Mouse (Mus musculus) MEL-GATA-1-ER (cell line): ENCODE measurements around the gene Gnpat.

Experiments
- DNase-seq: peaks from one replicate; pipeline ENCODE4 v3.0.0-alpha.2; 2012; ENCODE audit warnings: low read depth; ENCODE audit errors: extremely low read depth

Gnpat gene

DNA sequence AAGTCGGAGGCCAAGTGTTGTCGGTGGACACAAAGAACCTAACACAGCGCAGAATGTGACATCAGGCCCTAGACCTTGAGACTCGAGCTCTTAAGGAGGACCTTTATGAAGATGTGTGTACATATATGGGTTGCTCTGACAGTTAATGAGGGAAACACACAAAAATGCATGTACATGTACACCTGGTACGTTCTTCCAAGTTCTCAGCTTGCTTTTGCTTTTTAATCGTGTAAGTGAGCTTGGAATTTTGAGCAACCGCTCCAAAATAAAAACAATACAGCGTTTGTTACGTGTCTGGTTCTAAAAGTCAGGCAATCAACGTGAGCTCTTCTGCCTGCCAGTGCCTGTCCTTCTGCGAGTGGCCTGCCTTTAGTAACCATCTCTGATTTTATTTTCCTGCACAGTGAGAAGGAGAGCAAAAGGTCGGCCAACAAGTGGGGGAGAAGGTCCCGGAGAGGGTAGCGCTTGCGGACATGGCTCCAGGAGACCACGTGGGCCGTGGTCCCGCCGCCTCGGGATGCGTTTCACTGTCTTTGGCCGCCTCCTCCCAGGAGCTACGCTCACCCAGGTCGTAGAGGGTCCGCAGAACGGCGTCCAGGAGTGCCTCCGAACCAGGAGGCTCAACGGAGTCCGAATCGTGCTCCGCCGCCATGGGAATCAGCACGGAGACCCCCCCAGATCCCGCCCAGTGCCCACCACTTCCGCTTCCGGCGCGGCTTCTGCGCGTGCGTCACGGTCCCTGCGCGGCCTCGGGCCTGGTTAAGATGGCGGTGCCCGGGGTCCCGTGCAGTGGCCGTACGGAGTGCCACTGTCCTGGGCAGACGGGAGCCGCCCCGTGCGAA is at the start of gene Gnpat, which contains the start of gene 2810004N23Rik:
TSS of gene Gnpat (plus strand) at position 713 of the 842 bp plus-strand sequence.
TSS of gene 2810004N23Rik (minus strand) at position 800 of the 842 bp plus-strand sequence.
- peak; percentile 62 for DNase-seq

DNA sequence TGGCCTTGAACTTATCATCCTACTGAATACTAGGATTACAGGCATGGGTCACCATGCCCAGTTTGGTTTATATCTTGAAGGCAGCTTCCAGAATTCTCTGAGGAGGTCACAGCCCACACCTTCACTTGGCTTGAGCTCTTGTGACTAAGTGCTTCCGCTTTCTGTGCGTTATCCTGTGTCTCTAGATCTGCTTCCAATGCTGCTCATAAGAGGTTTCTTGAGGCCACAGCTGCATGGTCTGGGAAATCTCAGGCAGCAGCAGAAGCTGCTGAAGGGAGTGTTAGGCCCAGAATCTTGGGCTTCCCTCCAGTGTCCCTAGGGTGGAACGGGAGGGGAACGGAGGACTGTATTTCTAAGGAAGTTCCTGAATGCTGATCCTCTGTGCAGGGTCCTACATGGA is 49.5 kb upstream of the Gnpat start:
- DNase-seq, result no peak

DNA sequence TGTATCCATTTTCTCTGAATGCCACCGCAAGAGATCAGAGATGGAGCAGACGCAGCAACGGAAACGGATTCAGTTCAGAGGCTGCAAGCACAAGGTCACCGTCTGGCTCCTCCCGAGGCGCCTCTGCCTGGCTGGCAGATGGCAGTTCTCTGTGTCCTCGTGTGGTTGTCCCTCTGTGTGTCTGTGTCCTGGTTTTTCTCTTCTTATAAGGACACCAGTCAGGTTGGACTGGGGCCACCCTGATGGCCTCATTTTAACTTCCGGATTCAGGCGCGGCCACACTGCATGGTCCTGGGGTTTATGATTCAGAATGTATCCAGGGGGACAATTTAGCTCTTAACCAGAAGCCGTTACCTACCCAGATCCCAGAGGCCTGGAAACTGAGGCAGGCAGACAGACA is 47.0 kb upstream of the Gnpat start:
- DNase-seq, result no peak

DNA sequence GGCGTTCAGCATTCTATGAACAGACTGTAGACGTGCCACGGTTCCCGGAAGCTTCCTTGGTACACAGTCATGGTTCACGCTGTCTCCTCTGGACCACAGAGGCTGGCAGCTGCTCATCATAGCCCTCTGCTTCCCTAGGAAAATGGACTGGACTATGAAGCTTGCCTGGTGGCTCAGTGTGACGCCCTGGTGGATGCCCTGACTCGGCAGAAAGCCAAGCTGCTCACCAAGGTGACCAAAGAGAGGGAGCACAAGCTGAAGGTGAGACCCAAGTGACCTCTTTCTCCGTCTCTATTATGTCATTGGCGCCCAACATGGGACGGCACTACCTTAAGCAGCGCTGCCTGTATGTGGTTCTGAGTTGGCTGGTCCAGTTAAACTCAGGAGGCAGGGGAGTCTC is 46.0 kb upstream of the Gnpat start:
- no peak for DNase-seq

- no peak for DNase-seq
These were observed 45.5 kb upstream of the Gnpat start for GRCm38 (mm10) chr8:124817361-124817760.

- DNase-seq, result no peak
These were observed 43.2 kb upstream of the Gnpat start for GRCm38 (mm10) chr8:124819612-124820115.

DNA sequence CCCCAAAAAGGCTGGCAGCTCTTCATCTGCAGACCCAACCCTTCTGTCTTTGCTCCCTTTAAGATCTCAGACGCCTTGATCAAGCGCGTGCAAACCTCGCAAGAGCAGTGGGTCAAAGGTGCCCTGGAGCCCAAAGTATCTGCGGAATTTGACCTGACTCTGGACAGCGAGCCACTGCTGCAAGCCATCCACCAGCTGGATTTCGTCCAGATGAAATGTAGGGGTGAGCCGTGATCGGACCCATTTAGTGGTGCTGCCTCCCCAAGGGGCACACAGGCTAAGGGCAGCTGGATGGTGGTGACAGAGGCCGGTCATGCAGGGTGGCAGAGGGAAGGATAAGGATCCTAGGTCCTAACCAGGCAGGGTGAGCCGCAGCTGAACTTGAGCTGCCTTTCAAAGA is 42.7 kb upstream of the Gnpat start:
- DNase-seq, result no peak

DNA sequence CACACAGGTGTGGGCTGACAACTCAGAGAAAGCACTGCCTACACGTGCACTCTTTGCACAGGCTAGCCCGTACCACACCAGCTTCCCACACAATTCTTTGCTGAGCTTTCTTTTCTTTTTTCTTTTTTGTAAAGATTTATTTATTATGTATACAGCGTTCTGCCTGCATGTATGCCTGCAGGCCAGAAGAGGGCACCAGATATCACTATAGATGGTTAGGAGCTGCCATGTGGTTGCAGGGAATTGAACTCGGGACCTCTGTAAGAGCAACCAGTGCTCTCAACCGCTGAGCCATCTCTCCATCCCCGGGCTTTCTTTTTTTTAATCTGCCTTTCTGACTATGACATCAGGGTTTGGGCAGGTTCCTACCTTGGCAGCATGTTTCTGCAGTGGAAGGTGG is 39.3 kb upstream of the Gnpat start:
- DNase-seq, result no peak

DNA sequence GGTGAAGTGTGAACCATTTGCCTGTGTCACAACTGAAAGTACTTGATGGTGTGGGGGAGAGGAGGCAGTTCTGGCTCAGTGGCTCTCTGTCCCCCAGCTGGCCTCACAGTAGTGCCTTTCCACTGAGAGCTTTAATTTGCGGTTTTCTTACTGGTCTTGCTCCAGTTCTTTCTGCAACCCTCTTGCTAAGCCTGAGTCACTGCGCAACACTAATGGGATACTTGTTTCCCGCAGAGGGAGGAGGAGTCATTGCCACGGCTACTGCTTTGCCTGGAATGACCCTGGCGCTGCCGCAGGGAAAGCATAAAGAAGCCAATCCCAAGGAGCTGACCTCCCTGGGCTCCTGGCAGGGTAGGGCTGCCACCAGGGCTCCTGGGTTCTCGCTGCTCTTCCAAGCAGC is 36.2 kb upstream of the Gnpat start:
- no peak for DNase-seq

DNA sequence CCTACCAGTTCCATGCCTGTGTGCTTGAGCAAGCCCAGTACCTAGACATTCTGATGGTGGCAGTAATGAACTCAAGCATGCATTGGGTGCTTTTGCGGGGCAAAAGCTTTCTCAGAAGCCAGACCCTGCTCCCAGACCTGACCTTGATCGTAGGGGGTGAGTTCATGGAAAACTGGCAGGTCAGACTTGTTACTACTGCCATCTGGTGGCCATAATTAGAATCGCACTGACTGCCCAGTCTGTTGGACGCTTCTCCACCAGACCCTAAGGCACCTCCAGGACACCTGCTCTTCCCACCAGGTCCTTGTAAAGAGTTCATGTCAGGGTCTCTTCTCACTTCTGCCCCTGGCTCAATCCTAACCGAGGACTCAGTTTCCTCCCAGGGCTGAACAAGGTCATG is 35.4 kb upstream of the Gnpat start:
- DNase-seq, result no peak

DNA sequence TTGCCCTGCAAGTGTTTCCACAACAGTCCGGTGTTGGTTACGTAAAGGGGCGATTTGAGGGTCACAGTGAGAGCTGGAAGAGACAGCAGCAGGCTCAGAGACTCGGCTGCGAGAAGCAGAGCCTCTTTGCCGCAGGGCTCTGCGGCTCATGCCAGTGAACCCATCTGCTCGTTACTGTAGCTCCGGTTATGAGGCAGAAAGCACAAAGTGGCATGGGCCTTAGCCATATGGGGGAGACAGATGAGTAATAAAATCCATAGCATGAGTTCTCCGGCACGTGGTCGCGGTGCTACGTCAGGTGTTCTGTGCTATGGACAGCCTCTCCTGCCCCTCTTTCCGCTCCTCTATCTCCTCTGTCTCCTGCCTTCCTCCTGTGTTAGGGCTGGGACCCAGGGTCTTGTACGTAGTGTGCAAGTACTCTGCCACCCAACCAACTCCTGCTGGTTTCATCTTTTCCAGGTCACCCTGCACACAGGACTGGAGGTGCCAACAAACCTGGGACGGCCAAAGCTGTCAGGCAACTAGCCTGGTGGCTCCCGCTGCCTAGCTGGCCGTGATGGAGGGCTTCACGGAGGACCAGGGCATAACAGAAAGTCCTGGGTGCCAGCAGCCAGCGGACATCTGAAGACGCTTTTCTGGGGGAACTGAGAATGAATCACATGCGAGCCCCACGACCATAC is 34.1 kb upstream of the Gnpat start:
- no peak for DNase-seq

- no peak for DNase-seq
These were observed 32.8 kb upstream of the Gnpat start for GRCm38 (mm10) chr8:124830050-124830449.

- no peak for DNase-seq
These were observed 31.3 kb upstream of the Gnpat start for GRCm38 (mm10) chr8:124831531-124831930.

DNA sequence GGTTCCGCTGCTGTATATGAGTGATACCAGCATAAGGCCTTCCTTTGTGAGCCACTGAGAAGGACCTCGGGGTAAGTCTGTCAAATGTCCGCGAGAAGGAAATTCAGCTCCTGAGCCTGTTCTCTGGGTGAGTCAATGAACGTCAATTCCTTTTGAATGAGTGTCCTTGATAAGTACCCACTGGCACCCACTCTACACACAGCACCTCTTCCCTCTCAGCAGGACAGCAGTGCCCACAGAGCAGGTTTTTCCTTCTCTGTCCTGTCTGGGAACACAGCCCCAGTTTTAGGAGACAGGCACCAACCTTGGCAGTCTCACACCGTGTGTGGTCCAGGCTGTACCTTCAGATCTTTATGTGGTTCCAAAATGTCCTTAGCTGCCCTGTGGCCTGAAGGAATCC is 30.9 kb upstream of the Gnpat start:
- DNase-seq, result no peak

- DNase-seq, result no peak
These were observed 29.2 kb upstream of the Gnpat start for GRCm38 (mm10) chr8:124833430-124834205.

- DNase-seq, result no peak
These were observed 27.0 kb upstream of the Gnpat start for GRCm38 (mm10) chr8:124835848-124836247.

DNA sequence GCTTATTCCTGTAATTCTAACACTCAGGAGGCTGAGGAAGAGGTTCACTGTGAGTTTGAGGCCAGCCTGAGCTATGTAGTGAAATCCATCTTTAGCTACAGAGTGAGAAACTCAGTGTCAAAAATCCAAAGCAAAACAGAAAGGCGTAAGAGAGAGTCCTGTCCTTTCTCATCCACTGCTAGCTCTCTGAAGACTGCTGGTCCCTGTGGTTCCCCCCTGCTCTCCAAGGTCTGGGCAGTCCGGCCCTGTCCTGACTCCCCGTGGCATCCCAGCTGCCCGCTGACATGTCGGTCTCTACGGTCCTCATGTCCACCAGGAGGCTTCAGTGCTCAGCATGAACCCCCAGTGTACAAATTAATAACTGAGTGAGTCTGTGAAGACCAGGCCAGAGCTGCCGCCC is 26.6 kb upstream of the Gnpat start:
- DNase-seq, result no peak

GRCm38 (mm10) chr8:124836907-124837306 is 25.9 kb upstream of the Gnpat start:
- DNase-seq, result no peak

- no peak for DNase-seq
These were observed 24.9 kb upstream of the Gnpat start for GRCm38 (mm10) chr8:124837956-124838355.

DNA sequence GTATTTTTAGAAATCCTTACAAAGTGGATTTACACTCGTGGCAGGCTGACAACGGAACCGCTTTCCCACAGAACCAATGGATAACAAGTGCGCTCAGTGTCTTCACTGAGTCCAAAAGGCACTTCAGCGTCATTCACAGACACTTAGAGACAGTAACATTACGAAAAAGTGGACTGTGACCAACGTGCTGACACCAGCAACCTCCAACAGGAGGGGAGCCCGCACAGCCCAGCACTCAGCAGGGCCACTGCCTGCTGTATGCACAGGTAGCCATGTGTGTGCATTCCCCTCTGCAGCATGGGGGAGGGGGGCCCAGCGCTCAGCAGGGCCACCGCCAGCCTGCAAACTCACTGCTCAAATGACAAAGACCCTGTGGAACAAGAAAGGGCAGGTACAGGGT is 23.5 kb upstream of the Gnpat start:
- no peak for DNase-seq

GRCm38 (mm10) chr8:124840900-124841299 is 21.9 kb upstream of the Gnpat start:
- DNase-seq, result no peak

GRCm38 (mm10) chr8:124841775-124842174 is 21.1 kb upstream of the Gnpat start:
- DNase-seq, result no peak
